Mouse (Mus musculus): ENCODE data around the gene Parp16. TPM values are rescaled to one million over a fixed set of nuclear protein-coding genes. Genes with fewer than 3 reads are reported as not detected.

Gene Parp16
- polyA plus RNA-seq, 1 experiment from 2014 or later, result 8.6 TPM

- H3K4me2 ChIP-seq (ENCODE audit: low read length), result no peak overlapping the region
- H3K4me1 ChIP-seq (replicated peaks; ENCODE audit: insufficient read depth, low read length), result no peaks in the 10 kb centered on the region
- H3K4me3 ChIP-seq (replicated peaks; ENCODE audit: low read depth, low read length), result no peak overlapping the region
- ATAC-seq (replicated peaks; ENCODE audit: low FRiP score, low read depth) (no peak), DNase-seq (ENCODE audit: low spot score) (no peak)
- no peaks in the 10 kb centered on the region for H3K36me3 ChIP-seq (ENCODE audit: insufficient read depth, low read length)
- H3K9me3 ChIP-seq (replicated peaks; ENCODE audit: low read length), result no peaks in the 10 kb centered on the region
- no peaks in the 10 kb centered on the region for H3K27me3 ChIP-seq (ENCODE audit: insufficient read depth, low read length)
- WGBS, result 60% methylated on average over 9 of the region's 9 CpGs
- no peak overlapping the region for H3K27ac ChIP-seq
- no peak overlapping the region for H3K9ac ChIP-seq (ENCODE audit: low read depth, low read length)
- TF ChIP-seq CTCF (IDR thresholded peaks at IDR 0.05; ENCODE audit: low read depth), result no peak
Measured at GRCm38 (mm10) chr9:65257218-65257910, 62.2 kb downstream of the Parp16 start.

- DNase-seq (ENCODE audit: low spot score), result no peak
- Histone ChIP-seq H3K36me3 (ENCODE audit: insufficient read depth, low read length) (no peaks in the 10 kb centered on the region), H3K9ac (ENCODE audit: low read depth, low read length) (no peak overlapping the region), H3K9me3 (replicated peaks; ENCODE audit: low read length) (no peaks in the 10 kb centered on the region), H3K4me3 (replicated peaks; ENCODE audit: low read depth, low read length) (no peak overlapping the region), H3K27ac (no peak overlapping the region), H3K4me2 (ENCODE audit: low read length) (no peak overlapping the region), H3K4me1 (replicated peaks; ENCODE audit: insufficient read depth, low read length) (no peaks in the 10 kb centered on the region), H3K27me3 (ENCODE audit: insufficient read depth, low read length) (no peaks in the 10 kb centered on the region)
- WGBS, result 60% methylated on average over 7 of the region's 7 CpGs
- ATAC-seq (replicated peaks; ENCODE audit: low FRiP score, low read depth), result no peak
- TF ChIP-seq CTCF (IDR thresholded peaks at IDR 0.05; ENCODE audit: low read depth), result no peak
Measured at GRCm38 (mm10) chr9:65259366-65259765, 64.2 kb downstream of the Parp16 start.

- no peak overlapping the region for H3K27ac ChIP-seq
Measured at GRCm38 (mm10) chr9:65261591-65262230, 66.6 kb downstream of the Parp16 start.

GRCm38 (mm10) chr9:65262641-65263120 is 67.5 kb downstream of the Parp16 start:
- no peak overlapping the region for H3K4me3 ChIP-seq (replicated peaks; ENCODE audit: low read depth, low read length)
- H3K27me3 ChIP-seq (ENCODE audit: insufficient read depth, low read length), result no peaks in the 10 kb centered on the region
- H3K4me2 ChIP-seq (ENCODE audit: low read length), result no peak overlapping the region
- TF ChIP-seq CTCF (IDR thresholded peaks at IDR 0.05; ENCODE audit: low read depth), result no peak
- H3K9me3 ChIP-seq (replicated peaks; ENCODE audit: low read length), result no peaks in the 10 kb centered on the region
- H3K9ac ChIP-seq (ENCODE audit: low read depth, low read length), result no peak overlapping the region
- ATAC-seq (replicated peaks; ENCODE audit: low FRiP score, low read depth) (no peak), DNase-seq (ENCODE audit: low spot score) (no peak)
- H3K27ac ChIP-seq, result no peak overlapping the region
- no peaks in the 10 kb centered on the region for H3K36me3 ChIP-seq (ENCODE audit: insufficient read depth, low read length)
- peaks cover 6% of the 10 kb centered on the region for H3K4me1 ChIP-seq (replicated peaks; ENCODE audit: insufficient read depth, low read length)
- 91% methylated on average over 3 of the region's 3 CpGs for WGBS

More at GRCm38 (mm10) chr9:65261591-65262230, 66.6 kb downstream of the Parp16 start:
- H3K27me3 ChIP-seq (ENCODE audit: insufficient read depth, low read length), result no peaks in the 10 kb centered on the region
- H3K36me3 ChIP-seq (ENCODE audit: insufficient read depth, low read length), result no peaks in the 10 kb centered on the region
- no peak overlapping the region for H3K4me2 ChIP-seq (ENCODE audit: low read length)
- no peak overlapping the region for H3K9ac ChIP-seq (ENCODE audit: low read depth, low read length)
- no peak for TF ChIP-seq CTCF (IDR thresholded peaks at IDR 0.05; ENCODE audit: low read depth)
- H3K9me3 ChIP-seq (replicated peaks; ENCODE audit: low read length), result no peaks in the 10 kb centered on the region
- H3K4me1 ChIP-seq (replicated peaks; ENCODE audit: insufficient read depth, low read length), result peaks cover 6% of the 10 kb centered on the region
- no peak for ATAC-seq (replicated peaks; ENCODE audit: low FRiP score, low read depth)
- DNase-seq (ENCODE audit: low spot score), result no peak
- no peak overlapping the region for H3K4me3 ChIP-seq (replicated peaks; ENCODE audit: low read depth, low read length)
- 94% methylated on average over 2 of the region's 2 CpGs for WGBS

- WGBS, result 29% methylated on average over 5 of the region's 5 CpGs
- peaks cover 6% of the 10 kb centered on the region for H3K4me1 ChIP-seq (replicated peaks; ENCODE audit: insufficient read depth, low read length)
- peak; percentile 82 for DNase-seq (ENCODE audit: low spot score)
- ATAC-seq (replicated peaks; ENCODE audit: low FRiP score, low read depth), result peak; percentile 36; the same call in 1 of the 2 replicates
- no peak within 1 kb of the TSS for H3K4me3 ChIP-seq (replicated peaks; ENCODE audit: low read depth, low read length)
- H3K27me3 ChIP-seq (ENCODE audit: insufficient read depth, low read length), result no peaks in the 10 kb centered on the region; the same call in 1 of the 2 replicates
- TF ChIP-seq CTCF (IDR thresholded peaks at IDR 0.05; ENCODE audit: low read depth), result no peak
- peak within 1 kb of the TSS; percentile 40; the same call in 1 of the 2 replicates for H3K9ac ChIP-seq (ENCODE audit: low read depth, low read length)
- H3K9me3 ChIP-seq (replicated peaks; ENCODE audit: low read length), result no peaks in the 10 kb centered on the region
- no peak within 1 kb of the TSS for H3K4me2 ChIP-seq (ENCODE audit: low read length)
- no peak within 1 kb of the TSS for H3K27ac ChIP-seq
- no peaks in the 10 kb centered on the region for H3K36me3 ChIP-seq (ENCODE audit: insufficient read depth, low read length)
Measured at GRCm38 (mm10) chr9:65264959-65265358, 69.8 kb downstream of the Parp16 start, which contains the start of gene Cilp. Cilp (plus strand) TSS chr9:65265180.

GRCm38 (mm10) chr9:65267742-65268515 is 72.8 kb downstream of the Parp16 start:
- no peaks in the 10 kb centered on the region; the same call in 1 of the 2 replicates for H3K27me3 ChIP-seq (ENCODE audit: insufficient read depth, low read length)
- ATAC-seq (replicated peaks; ENCODE audit: low FRiP score, low read depth), result no peak
- H3K9me3 ChIP-seq (replicated peaks; ENCODE audit: low read length), result no peaks in the 10 kb centered on the region
- H3K4me3 ChIP-seq (replicated peaks; ENCODE audit: low read depth, low read length), result no peak overlapping the region
- no peak for TF ChIP-seq CTCF (IDR thresholded peaks at IDR 0.05; ENCODE audit: low read depth)
- H3K9ac ChIP-seq (ENCODE audit: low read depth, low read length), result no peak overlapping the region
- DNase-seq (ENCODE audit: low spot score), result peak; percentile 67
- H3K4me1 ChIP-seq (replicated peaks; ENCODE audit: insufficient read depth, low read length), result peaks cover 6% of the 10 kb centered on the region
- H3K27ac ChIP-seq, result no peak overlapping the region
- H3K4me2 ChIP-seq (ENCODE audit: low read length), result no peak overlapping the region
- no peaks in the 10 kb centered on the region for H3K36me3 ChIP-seq (ENCODE audit: insufficient read depth, low read length)
- 30% methylated on average over 7 of the region's 7 CpGs for WGBS
